Mouse (Mus musculus): ENCODE results near the gene Igfn1. TPM values are rescaled to one million over a fixed set of nuclear protein-coding genes. Genes with fewer than 3 reads are reported as not detected.

Igfn1 gene
- total RNA-seq, 2 experiments from 2014 or later, result 18.5 to 20.2 TPM

GRCm38 (mm10) chr1:135958483-135958882 is 47.7 kb downstream of the Igfn1 start:
- intact Hi-C loops (cut with DNase I), result loop anchor here (2.0 kb wide), 1 partner anchor 60 kb away; no protein-coding TSS in a partner anchor
- TF ChIP-seq CTCF (IDR thresholded peaks at IDR 0.05), result peak; percentile 90
- no peak overlapping the region for H3K27ac ChIP-seq
- no peak overlapping the region for H3K4me3 ChIP-seq
- DNase-seq (ENCODE audit: extremely low spot score in 1 of 2, low spot score in 2 of 2), result no peak

- Histone ChIP-seq H3K4me3 (no peak overlapping the region), H3K27ac (no peak overlapping the region)
- intact Hi-C loops (cut with DNase I), result loop anchor here (10.0 kb wide), 1 partner anchor 234 kb away; no protein-coding TSS in a partner anchor
- no peak for DNase-seq (ENCODE audit: extremely low spot score in 1 of 2, low spot score in 2 of 2)
- no peak for TF ChIP-seq CTCF (IDR thresholded peaks at IDR 0.05)
Observed at GRCm38 (mm10) chr1:135948871-135949270, 57.3 kb downstream of the Igfn1 start.

GRCm38 (mm10) chr1:135946247-135946646 is 59.9 kb downstream of the Igfn1 start:
- TF ChIP-seq CTCF (IDR thresholded peaks at IDR 0.05), result no peak
- DNase-seq (ENCODE audit: extremely low spot score in 1 of 2, low spot score in 2 of 2), result peak in 1 of 2 experiments; percentile 27
- H3K4me3 ChIP-seq, result no peak overlapping the region
- H3K27ac ChIP-seq, result peak overlapping the region; percentile 63; the same call in 1 of the 2 replicates
- intact Hi-C loops (cut with DNase I), result loop anchor here (10.0 kb wide), 1 partner anchor 231 kb away; no protein-coding TSS in a partner anchor

- TF ChIP-seq CTCF (IDR thresholded peaks at IDR 0.05), result peak; percentile 80
- intact Hi-C loops (cut with DNase I), result loop anchor here (10.0 kb wide), 1 partner anchor 231 kb away; no protein-coding TSS in a partner anchor
- peak; percentile 36 to 38 for DNase-seq (ENCODE audit: extremely low spot score in 1 of 2, low spot score in 2 of 2)
- no peak overlapping the region for H3K4me3 ChIP-seq
- peak overlapping the region; percentile 63; the same call in 1 of the 2 replicates for H3K27ac ChIP-seq
Observed at GRCm38 (mm10) chr1:135945711-135946110, 60.4 kb downstream of the Igfn1 start.

GRCm38 (mm10) chr1:135944526-135945259 is 61.4 kb downstream of the Igfn1 start:
- Histone ChIP-seq H3K4me3 (no peak overlapping the region), H3K27ac (no peak overlapping the region)
- peak; percentile 74 for TF ChIP-seq CTCF (IDR thresholded peaks at IDR 0.05)
- DNase-seq (ENCODE audit: extremely low spot score in 1 of 2, low spot score in 2 of 2), result peak; percentile 83 to 86
- intact Hi-C loops (cut with DNase I), result loop anchor here (1.0 to 10.0 kb wide), 3 partner anchors 79 to 230 kb away; no protein-coding TSS in a partner anchor

GRCm38 (mm10) chr1:135943713-135944112 is 62.4 kb downstream of the Igfn1 start:
- DNase-seq (ENCODE audit: extremely low spot score in 1 of 2, low spot score in 2 of 2), result no peak
- intact Hi-C loops (cut with DNase I), result loop anchor here (1.0 to 10.0 kb wide), 3 partner anchors 78 to 229 kb away; no protein-coding TSS in a partner anchor
- H3K27ac ChIP-seq, result no peak overlapping the region
- no peak overlapping the region for H3K4me3 ChIP-seq
- no peak for TF ChIP-seq CTCF (IDR thresholded peaks at IDR 0.05)

- intact Hi-C loops (cut with DNase I), result loop anchor here (5.0 to 10.0 kb wide), 2 partner anchors 95 to 227 kb away; no protein-coding TSS in a partner anchor
- DNase-seq (ENCODE audit: extremely low spot score in 1 of 2, low spot score in 2 of 2), result no peak
- no peak overlapping the region for H3K27ac ChIP-seq
- H3K4me3 ChIP-seq, result no peak overlapping the region
- TF ChIP-seq CTCF (IDR thresholded peaks at IDR 0.05), result no peak
Observed at GRCm38 (mm10) chr1:135942116-135942515, 64.0 kb downstream of the Igfn1 start.

- H3K4me3 ChIP-seq, result no peak overlapping the region
- no peak overlapping the region for H3K27ac ChIP-seq
- intact Hi-C loops (cut with DNase I), result loop anchor here (5.0 to 10.0 kb wide), 2 partner anchors 94 to 227 kb away; no protein-coding TSS in a partner anchor
- no peak for DNase-seq (ENCODE audit: extremely low spot score in 1 of 2, low spot score in 2 of 2)
- TF ChIP-seq CTCF (IDR thresholded peaks at IDR 0.05), result no peak
Observed at GRCm38 (mm10) chr1:135941259-135942006, 64.7 kb downstream of the Igfn1 start.

- no peak for TF ChIP-seq CTCF (IDR thresholded peaks at IDR 0.05)
- intact Hi-C loops (cut with DNase I), result no loop called here
- H3K4me3 ChIP-seq, result no peak overlapping the region
- H3K27ac ChIP-seq, result no peak overlapping the region
- no peak for DNase-seq (ENCODE audit: extremely low spot score in 1 of 2, low spot score in 2 of 2)
Observed at GRCm38 (mm10) chr1:135936091-135936490, 70.1 kb downstream of the Igfn1 start.

- TF ChIP-seq CTCF (IDR thresholded peaks at IDR 0.05), result no peak
- intact Hi-C loops (cut with DNase I), result no loop called here
Observed at GRCm38 (mm10) chr1:135933704-135934293, 72.3 kb downstream of the Igfn1 start.

GRCm38 (mm10) chr1:135929876-135930275 is 76.3 kb downstream of the Igfn1 start:
- intact Hi-C loops (cut with DNase I), result no loop called here

More at GRCm38 (mm10) chr1:135933704-135934293, 72.3 kb downstream of the Igfn1 start:
- H3K27ac ChIP-seq, result no peak overlapping the region
- DNase-seq (ENCODE audit: extremely low spot score in 1 of 2, low spot score in 2 of 2), result no peak
- no peak overlapping the region for H3K4me3 ChIP-seq

More at GRCm38 (mm10) chr1:135929876-135930275, 76.3 kb downstream of the Igfn1 start:
- H3K4me3 ChIP-seq, result no peak overlapping the region
- no peak overlapping the region for H3K27ac ChIP-seq
- TF ChIP-seq CTCF (IDR thresholded peaks at IDR 0.05), result no peak
- DNase-seq (ENCODE audit: extremely low spot score in 1 of 2, low spot score in 2 of 2), result peak in 1 of 2 experiments; percentile 24

Data from left cerebral cortex, adult 2 months (tissue).